Mouse (Mus musculus): ENCODE measurements around the gene A230050P20Rik. TPM values are rescaled to one million over a fixed set of nuclear protein-coding genes. Genes with fewer than 3 reads are reported as not detected.

A230050P20Rik gene
- total and polyA plus RNA-seq, 2 experiments from 2014 or later, result 19.6 to 22.1 TPM

GRCm38 (mm10) chr9:20916160-20916559 is 47.7 kb downstream of the A230050P20Rik start:
- no peak for DNase-seq
- 81% methylated on average over 4 of the region's 4 CpGs for WGBS

GRCm38 (mm10) chr9:20923258-20923657 is 54.8 kb downstream of the A230050P20Rik start:
- no peak overlapping the region for H3K27ac ChIP-seq (ENCODE audit: low read depth, low read length)
- no peak overlapping the region for H3K9ac ChIP-seq
- no peak overlapping the region for H3K4me2 ChIP-seq (ENCODE audit: low read depth)
- H3K9me3 ChIP-seq (ENCODE audit: low read length), result no peaks in the 10 kb centered on the region
- H3K4me1 ChIP-seq (ENCODE audit: insufficient read depth), result no peaks in the 10 kb centered on the region
- no peak for ATAC-seq
- H3K36me3 ChIP-seq (ENCODE audit: insufficient read depth), result peaks cover 94% of the 10 kb centered on the region
- DNase-seq, result no peak
- WGBS, result 93% methylated on average over 3 of the region's 3 CpGs
- TF ChIP-seq CTCF (IDR thresholded peaks at IDR 0.05; ENCODE audit: low read depth), result no peak
- H3K4me3 ChIP-seq (ENCODE audit: low read depth, low read length), result no peak overlapping the region
- H3K27me3 ChIP-seq (ENCODE audit: insufficient read depth, low read length), result no peaks in the 10 kb centered on the region

More at GRCm38 (mm10) chr9:20916160-20916559, 47.7 kb downstream of the A230050P20Rik start:
- no peak for ATAC-seq
- no peak overlapping the region for H3K9ac ChIP-seq
- no peaks in the 10 kb centered on the region for H3K27me3 ChIP-seq (ENCODE audit: insufficient read depth, low read length)
- no peak overlapping the region for H3K27ac ChIP-seq (ENCODE audit: low read depth, low read length)
- H3K4me3 ChIP-seq (ENCODE audit: low read depth, low read length), result no peak overlapping the region
- no peaks in the 10 kb centered on the region for H3K4me1 ChIP-seq (ENCODE audit: insufficient read depth)
- H3K9me3 ChIP-seq (ENCODE audit: low read length), result no peaks in the 10 kb centered on the region
- no peak overlapping the region for H3K4me2 ChIP-seq (ENCODE audit: low read depth)
- TF ChIP-seq CTCF (IDR thresholded peaks at IDR 0.05; ENCODE audit: low read depth), result no peak
- H3K36me3 ChIP-seq (ENCODE audit: insufficient read depth), result peaks cover 98% of the 10 kb centered on the region

Small RNA genes within 50 kb of the gene (microRNA-seq; reads per million reads assigned to microRNA genes)
- 0.39 to 0.85 reads per million in 2 experiments for gene Mir7081

Other genes with a start within 250 kb of the A230050P20Rik start
- 166 and 215 TPM in 2 replicates for gene Ubl5, start 225.8 kb upstream of the A230050P20Rik start, total RNA-seq (2014; rRNA removed)
- 533 and 690 TPM in 2 replicates for gene Ubl5, start 225.8 kb upstream of the A230050P20Rik start, polyA plus RNA-seq (2015; fragmentation: Nextera tagmentation; extraction: Ambion mirVana)
- gene Fbxl12, start 223.9 kb upstream of the A230050P20Rik start, total RNA-seq (2014; rRNA removed), result 15.6 and 18.7 TPM in 2 replicates
- 12.5 and 13.4 TPM in 2 replicates for gene Fbxl12, start 223.9 kb upstream of the A230050P20Rik start, polyA plus RNA-seq (2015; fragmentation: Nextera tagmentation; extraction: Ambion mirVana)
- gene Pin1, start 216.5 kb upstream of the A230050P20Rik start, total RNA-seq (2014; rRNA removed), result 38.8 and 46.6 TPM in 2 replicates
- gene Pin1, start 216.5 kb upstream of the A230050P20Rik start, polyA plus RNA-seq (2015; fragmentation: Nextera tagmentation; extraction: Ambion mirVana), result 62.0 and 76.0 TPM in 2 replicates
- gene Olfm2, start 122.3 kb upstream of the A230050P20Rik start, total RNA-seq (2014; rRNA removed), result 251 and 263 TPM in 2 replicates
- 210 and 249 TPM in 2 replicates for gene Olfm2, start 122.3 kb upstream of the A230050P20Rik start, polyA plus RNA-seq (2015; fragmentation: Nextera tagmentation; extraction: Ambion mirVana)
- 1.2 and 3.7 TPM in 2 replicates for gene Col5a3, start 53.6 kb upstream of the A230050P20Rik start, total RNA-seq (2014; rRNA removed)
- 0.40 TPM in 2 replicates for gene Col5a3, start 53.6 kb upstream of the A230050P20Rik start, polyA plus RNA-seq (2015; fragmentation: Nextera tagmentation; extraction: Ambion mirVana)
- gene Rdh8, start 50.1 kb upstream of the A230050P20Rik start, total RNA-seq (2014; rRNA removed), result not detected in 2 replicates
- not detected in 2 replicates for gene Rdh8, start 50.1 kb upstream of the A230050P20Rik start, polyA plus RNA-seq (2015; fragmentation: Nextera tagmentation; extraction: Ambion mirVana)
- gene Angptl6, start 11.1 kb downstream of the A230050P20Rik start, total RNA-seq (2014; rRNA removed), result 8.6 and 13.8 TPM in 2 replicates
- 16.4 and 20.6 TPM in 2 replicates for gene Angptl6, start 11.1 kb downstream of the A230050P20Rik start, polyA plus RNA-seq (2015; fragmentation: Nextera tagmentation; extraction: Ambion mirVana)
- gene Ppan, start 19.5 kb downstream of the A230050P20Rik start, total RNA-seq (2014; rRNA removed), result 55.5 and 72.4 TPM in 2 replicates
- 40.7 and 43.1 TPM in 2 replicates for gene Ppan, start 19.5 kb downstream of the A230050P20Rik start, polyA plus RNA-seq (2015; fragmentation: Nextera tagmentation; extraction: Ambion mirVana)
- 129 and 137 TPM in 2 replicates for gene Eif3g, start 30.0 kb downstream of the A230050P20Rik start, total RNA-seq (2014; rRNA removed)
- gene Eif3g, start 30.0 kb downstream of the A230050P20Rik start, polyA plus RNA-seq (2015; fragmentation: Nextera tagmentation; extraction: Ambion mirVana), result 232 and 242 TPM in 2 replicates
- 83.1 and 101 TPM in 2 replicates for gene Dnmt1, start 91.2 kb downstream of the A230050P20Rik start, total RNA-seq (2014; rRNA removed)
- 36.2 and 39.9 TPM in 2 replicates for gene Dnmt1, start 91.2 kb downstream of the A230050P20Rik start, polyA plus RNA-seq (2015; fragmentation: Nextera tagmentation; extraction: Ambion mirVana)
- gene S1pr2, start 108.1 kb downstream of the A230050P20Rik start, total RNA-seq (2014; rRNA removed), result 3.7 and 4.0 TPM in 2 replicates
- 5.1 and 5.7 TPM in 2 replicates for gene S1pr2, start 108.1 kb downstream of the A230050P20Rik start, polyA plus RNA-seq (2015; fragmentation: Nextera tagmentation; extraction: Ambion mirVana)
- 59.9 and 77.8 TPM in 2 replicates for gene Mrpl4, start 134.1 kb downstream of the A230050P20Rik start, total RNA-seq (2014; rRNA removed)
- gene Mrpl4, start 134.1 kb downstream of the A230050P20Rik start, polyA plus RNA-seq (2015; fragmentation: Nextera tagmentation; extraction: Ambion mirVana), result 101 and 111 TPM in 2 replicates
- 3.2 and 3.7 TPM in 2 replicates for gene Icam1, start 147.3 kb downstream of the A230050P20Rik start, total RNA-seq (2014; rRNA removed)
- 3.1 and 3.6 TPM in 2 replicates for gene Icam1, start 147.3 kb downstream of the A230050P20Rik start, polyA plus RNA-seq (2015; fragmentation: Nextera tagmentation; extraction: Ambion mirVana)
- gene Icam4, start 160.7 kb downstream of the A230050P20Rik start, total RNA-seq (2014; rRNA removed), result not detected in 2 replicates
- gene Icam4, start 160.7 kb downstream of the A230050P20Rik start, polyA plus RNA-seq (2015; fragmentation: Nextera tagmentation; extraction: Ambion mirVana), result not detected in 2 replicates
- gene Icam5, start 163.4 kb downstream of the A230050P20Rik start, total RNA-seq (2014; rRNA removed), result 17.2 and 19.4 TPM in 2 replicates
- gene Icam5, start 163.4 kb downstream of the A230050P20Rik start, polyA plus RNA-seq (2015; fragmentation: Nextera tagmentation; extraction: Ambion mirVana), result 8.2 and 10.3 TPM in 2 replicates
- not detected in 2 replicates for gene Zglp1, start 198.5 kb downstream of the A230050P20Rik start, total RNA-seq (2014; rRNA removed)
- gene Zglp1, start 198.5 kb downstream of the A230050P20Rik start, polyA plus RNA-seq (2015; fragmentation: Nextera tagmentation; extraction: Ambion mirVana), result 0.56 and 0.84 TPM in 2 replicates
- gene Gm49373, start 204.5 kb downstream of the A230050P20Rik start, total RNA-seq (2014; rRNA removed), result 1.5 and 2.6 TPM in 2 replicates
- 0.74 and 0.79 TPM in 2 replicates for gene Gm49373, start 204.5 kb downstream of the A230050P20Rik start, polyA plus RNA-seq (2015; fragmentation: Nextera tagmentation; extraction: Ambion mirVana)
- gene Fdx1l, start 205.0 kb downstream of the A230050P20Rik start, total RNA-seq (2014; rRNA removed), result 63.2 and 69.2 TPM in 2 replicates
- 79.4 and 94.9 TPM in 2 replicates for gene Fdx1l, start 205.0 kb downstream of the A230050P20Rik start, polyA plus RNA-seq (2015; fragmentation: Nextera tagmentation; extraction: Ambion mirVana)
- gene Gm38431, start 223.4 kb downstream of the A230050P20Rik start, total RNA-seq (2014; rRNA removed), result 0.43 and 3.4 TPM in 2 replicates
- gene Gm38431, start 223.4 kb downstream of the A230050P20Rik start, polyA plus RNA-seq (2015; fragmentation: Nextera tagmentation; extraction: Ambion mirVana), result 0.34 and 0.44 TPM in 2 replicates
- 24.5 and 40.3 TPM in 2 replicates for gene Raver1, start 223.4 kb downstream of the A230050P20Rik start, total RNA-seq (2014; rRNA removed)
- 23.2 and 24.3 TPM in 2 replicates for gene Raver1, start 223.4 kb downstream of the A230050P20Rik start, polyA plus RNA-seq (2015; fragmentation: Nextera tagmentation; extraction: Ambion mirVana)